Mouse (Mus musculus): ENCODE results near the gene Ldhd.

GRCm38 (mm10) chr8:111641064-111641463, 10.9 kb upstream of the Ldhd start:
- TF ChIP-seq EP300 (IDR thresholded peaks at IDR 0.05; ENCODE audit: low read depth) (no peak), CTCF (IDR thresholded peaks at IDR 0.05; ENCODE audit: low read depth) (no peak)

Measured in liver, postnatal 0 days (tissue).